Mouse (Mus musculus) C2C12 (cell line): Measurements from ENCODE around the gene Gm11042. TPM values are rescaled to one million over a fixed set of nuclear protein-coding genes. Genes with fewer than 3 reads are reported as not detected.

Experiments
- H3K27me3 ChIP-seq: one replicate; pipeline ENCODE4 v1.6.1; 2011; ENCODE audit not compliant: control insufficient read depth, insufficient read depth, insufficient read length
- H3K36me3 ChIP-seq: one replicate; pipeline ENCODE4 v1.6.1; 2011; ENCODE audit not compliant: control insufficient read depth, insufficient read depth
- H3K4me3 ChIP-seq: one replicate; pipeline ENCODE4 v1.5.1; 2011; ENCODE audit warnings: mild to moderate bottlenecking, control low read depth; ENCODE audit not compliant: poor library complexity, insufficient read depth, severe bottlenecking
- H3K79me2 ChIP-seq: one replicate; pipeline ENCODE4 v1.6.1; 2011; ENCODE audit not compliant: control insufficient read depth, insufficient read depth
- H3K79me3 ChIP-seq: one replicate; pipeline ENCODE4 v1.6.1; 2011; ENCODE audit warnings: low read depth, control low read depth
- H3ac ChIP-seq: one replicate; pipeline ENCODE3; 2011; ENCODE audit warnings: low read depth; ENCODE audit not compliant: control insufficient read depth, insufficient read length
- CEBPB ChIP-seq: IDR thresholded peaks from one replicate; pipeline ENCODE4 v1.6.1; 2011; ENCODE audit warnings: low read depth, mild to moderate bottlenecking, control low read depth, moderate library complexity
- CTCF ChIP-seq: IDR thresholded peaks from one replicate; pipeline ENCODE4 v1.5.1; 2011; ENCODE audit not compliant: control insufficient read depth, insufficient read depth, insufficient read length
- FOSL1 ChIP-seq: IDR thresholded peaks from one replicate; pipeline ENCODE4 v1.8.0; 2011; ENCODE audit warnings: mild to moderate bottlenecking, low read length; ENCODE audit not compliant: poor library complexity, insufficient read depth, severe bottlenecking
- MAX ChIP-seq: IDR thresholded peaks from one replicate; pipeline ENCODE4 v1.6.1; 2011; ENCODE audit warnings: mild to moderate bottlenecking, control low read depth
- MYOD1 ChIP-seq: IDR thresholded peaks from one replicate; pipeline ENCODE4 v1.6.1; 2011; ENCODE audit warnings: low read depth; ENCODE audit not compliant: control insufficient read depth, insufficient read length
- MYOG ChIP-seq: IDR thresholded peaks from one replicate; pipeline ENCODE4 v1.6.1; 2011; ENCODE audit not compliant: control insufficient read depth, insufficient read length; ENCODE audit errors: extremely low read depth
- USF1 ChIP-seq: IDR thresholded peaks from one replicate; pipeline ENCODE4 v1.6.1; 2011; ENCODE audit warnings: low read depth, mild to moderate bottlenecking, control low read depth, moderate library complexity
- long read RNA-seq, 2 experiments: library from polyadenylated mRNA; unstranded; transcript quantifications; one replicate each; pipeline ENCODE4 v2.0.0; 2019 to 2020
- polyA plus RNA-seq: library from polyadenylated mRNA; unstranded; fragments of >200 nt; fragmentation: generic; extraction: Trizol; gene quantifications from one replicate; pipeline ENCODE4 v1.2.1, GENCODE M21; 2012; ENCODE audit warnings: missing spikeins

Gm11042 gene
- not detected for polyA plus RNA-seq
- long read RNA-seq, experiment 1 = 0 reads
- long read RNA-seq, experiment 2 = 0 reads

DNA sequence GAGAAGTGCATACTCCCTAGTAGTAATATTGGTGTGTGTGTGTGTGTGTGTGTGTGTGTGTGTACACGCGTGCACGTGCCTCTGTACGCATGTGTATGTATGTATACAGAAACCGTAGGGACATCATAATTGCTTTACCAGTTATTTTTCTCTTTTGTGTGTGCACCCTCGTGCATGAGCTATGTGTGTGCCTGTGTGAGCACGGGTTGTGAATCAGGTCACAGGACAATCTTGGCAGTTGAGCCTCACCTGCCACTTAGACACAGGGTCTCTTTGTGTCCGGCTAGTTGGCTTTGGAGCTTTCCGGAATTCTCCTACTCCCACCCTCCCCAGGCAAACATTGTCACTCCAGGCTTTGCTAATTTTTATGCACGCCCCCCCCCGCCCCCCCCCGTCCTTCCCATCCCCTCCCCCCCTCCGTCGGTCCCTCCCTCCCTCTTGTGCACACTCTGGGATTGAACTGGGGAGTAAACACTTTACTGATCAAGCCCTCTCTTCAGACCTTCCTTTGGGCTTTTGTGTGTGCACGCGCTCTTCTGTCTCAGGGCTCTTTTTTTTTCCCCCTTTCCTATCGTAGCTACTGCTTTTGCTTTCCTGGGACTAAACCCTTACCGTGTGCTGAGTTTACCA, at the start of gene Gm11042:
Gene Gm11042 (minus strand): TSS at position 51 of the 630 bp plus-strand sequence.
- H3ac ChIP-seq = peak within 1 kb of the TSS; percentile 45
- no peaks in the 10 kb centered on the region for H3K27me3 ChIP-seq
- H3K4me3 ChIP-seq = peak within 1 kb of the TSS; percentile 38
- H3K79me2 ChIP-seq = no peaks in the 10 kb centered on the region
- no peaks in the 10 kb centered on the region for H3K79me3 ChIP-seq
- H3K36me3 ChIP-seq = no peaks in the 10 kb centered on the region
- TF ChIP-seq MYOD1 (no peak), MYOG (no peak), CEBPB (no peak), CTCF (no peak), USF1 (no peak), FOSL1 (no peak), MAX (no peak)

DNA sequence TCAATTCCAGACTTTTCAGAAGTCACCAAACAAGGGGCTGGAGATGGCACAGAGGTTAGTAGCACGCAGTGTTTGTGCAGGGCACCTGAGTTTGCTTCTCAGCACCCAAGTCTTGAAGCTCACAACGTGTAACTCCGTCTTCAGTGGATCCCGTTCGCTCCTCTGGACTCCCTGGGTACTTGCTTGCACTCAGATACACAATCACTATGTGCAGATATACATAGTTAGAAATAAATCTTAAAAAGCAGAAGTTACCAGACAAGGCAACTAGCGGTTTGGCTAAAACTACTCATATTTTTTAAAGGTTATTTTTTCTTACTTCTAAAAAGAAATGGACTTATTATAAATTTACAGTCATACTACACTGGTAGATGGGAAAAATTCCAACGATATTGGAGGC, 48.3 kb upstream of the Gm11042 start:
- no peak overlapping the region for H3ac ChIP-seq
- peaks cover 3% of the 10 kb centered on the region for H3K27me3 ChIP-seq
- no peak overlapping the region for H3K4me3 ChIP-seq
- no peaks in the 10 kb centered on the region for H3K79me3 ChIP-seq
- no peaks in the 10 kb centered on the region for H3K79me2 ChIP-seq
- TF ChIP-seq FOSL1 (no peak), MYOD1 (no peak), CEBPB (no peak), CTCF (no peak), MAX (no peak)
- no peaks in the 10 kb centered on the region for H3K36me3 ChIP-seq

GRCm38 (mm10) chr12:74363076-74363475, 46.9 kb upstream of the Gm11042 start:
- H3K4me3 ChIP-seq = no peak overlapping the region
- H3ac ChIP-seq = no peak overlapping the region
- H3K36me3 ChIP-seq = no peaks in the 10 kb centered on the region
- no peaks in the 10 kb centered on the region for H3K79me2 ChIP-seq
- no peak for TF ChIP-seq CEBPB
- TF ChIP-seq MYOG = no peak
- TF ChIP-seq FOSL1 = no peak
- no peak for TF ChIP-seq MYOD1
- TF ChIP-seq USF1 = no peak
- no peak for TF ChIP-seq MAX
- peaks cover 3% of the 10 kb centered on the region for H3K27me3 ChIP-seq
- H3K79me3 ChIP-seq = no peaks in the 10 kb centered on the region

DNA sequence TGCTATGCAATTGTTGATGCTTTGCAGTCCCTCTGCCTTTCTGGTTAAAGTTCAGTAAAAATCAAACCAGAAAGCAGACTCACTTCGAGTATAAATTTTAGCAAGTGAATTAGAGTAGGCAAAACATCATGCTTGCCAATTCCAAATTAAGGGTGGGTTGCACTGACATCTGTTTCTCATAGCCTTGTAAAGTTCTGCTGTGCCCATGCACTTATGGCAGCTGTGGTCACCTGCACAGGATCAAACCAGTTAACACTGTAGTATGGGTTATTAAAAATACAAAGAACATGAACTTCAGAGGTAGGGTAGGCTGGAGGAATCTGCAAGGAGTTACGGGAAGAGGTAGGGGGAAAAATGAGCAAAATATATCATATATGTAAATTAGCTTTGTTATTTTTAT, 46.3 kb upstream of the Gm11042 start:
- Histone ChIP-seq H3K79me3 (no peaks in the 10 kb centered on the region), H3K27me3 (peaks cover 3% of the 10 kb centered on the region), H3K36me3 (no peaks in the 10 kb centered on the region), H3K4me3 (no peak overlapping the region), H3ac (no peak overlapping the region), H3K79me2 (no peaks in the 10 kb centered on the region)
- TF ChIP-seq MYOG (no peak), MYOD1 (no peak), FOSL1 (no peak), CTCF (no peak), USF1 (no peak), CEBPB (no peak), MAX (no peak)

DNA sequence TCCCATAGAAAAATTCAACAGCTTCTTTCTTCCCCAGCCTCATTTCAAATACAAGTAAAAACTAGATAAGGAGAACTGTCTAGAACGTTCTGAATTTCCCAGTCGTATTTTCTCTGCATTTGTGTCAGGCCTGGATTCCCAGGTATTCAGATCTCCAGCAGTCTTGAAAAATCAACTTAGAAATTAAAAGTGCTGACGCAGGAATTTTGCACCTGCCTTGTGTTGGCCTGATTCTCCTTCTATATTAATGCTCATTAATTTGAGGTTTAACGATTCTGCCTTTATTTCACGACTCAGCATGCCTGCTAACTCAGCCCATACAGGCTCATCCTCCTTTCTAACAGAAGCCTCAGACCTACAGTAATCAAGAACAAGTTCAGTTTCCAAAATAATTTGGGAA, 43.6 kb upstream of the Gm11042 start:
- Histone ChIP-seq H3ac (no peak overlapping the region), H3K36me3 (no peaks in the 10 kb centered on the region), H3K4me3 (no peak overlapping the region), H3K27me3 (peaks cover 3% of the 10 kb centered on the region), H3K79me3 (no peaks in the 10 kb centered on the region), H3K79me2 (no peaks in the 10 kb centered on the region)
- TF ChIP-seq MYOG = no peak
- TF ChIP-seq MAX = no peak
- no peak for TF ChIP-seq USF1
- no peak for TF ChIP-seq CEBPB
- TF ChIP-seq MYOD1 = no peak
- TF ChIP-seq CTCF = no peak
- no peak for TF ChIP-seq FOSL1

- no peak for TF ChIP-seq MYOD1
- TF ChIP-seq FOSL1 = no peak
- no peak for TF ChIP-seq USF1
- no peak for TF ChIP-seq MYOG
- TF ChIP-seq MAX = no peak
- no peak for TF ChIP-seq CEBPB
- TF ChIP-seq CTCF = no peak
- Histone ChIP-seq H3K79me3 (no peaks in the 10 kb centered on the region), H3K36me3 (no peaks in the 10 kb centered on the region), H3K4me3 (no peak overlapping the region), H3K79me2 (no peaks in the 10 kb centered on the region), H3ac (no peak overlapping the region), H3K27me3 (no peaks in the 10 kb centered on the region)
Measured at GRCm38 (mm10) chr12:74357806-74358205, 41.6 kb upstream of the Gm11042 start.
